Mouse (Mus musculus): ENCODE data around the gene Themis3. TPM values are rescaled to one million over a fixed set of nuclear protein-coding genes. Genes with fewer than 3 reads are reported as not detected.
"Not testable (repeated sequence)": the region's sequence is repeated elsewhere in the genome, so short reads cannot be mapped to it uniquely, and the experiment has no call there.

The Themis3 gene
- polyA plus RNA-seq, 1 experiment from 2014 or later: not detected

DNA sequence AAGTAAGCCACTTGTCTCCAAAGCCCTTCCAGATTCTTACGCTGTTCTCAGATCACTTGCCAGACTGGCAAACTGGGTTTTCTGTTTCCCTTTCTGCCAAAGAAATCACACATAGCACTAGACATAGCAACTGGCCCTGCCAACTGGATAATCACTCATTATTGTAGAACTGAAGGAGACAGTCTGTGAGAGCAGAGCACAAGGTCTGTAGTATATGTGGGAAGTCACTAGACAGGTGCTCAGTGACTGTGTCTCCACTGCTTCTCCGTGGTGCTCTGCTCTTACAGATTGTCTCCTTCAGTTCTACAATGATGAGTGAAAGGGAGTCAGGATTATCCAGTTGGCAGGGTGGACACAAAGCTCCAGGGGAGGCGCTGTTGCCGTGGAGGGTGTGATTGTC is 41.7 kb downstream of the Themis3 start:
- no peak overlapping the region for H3K27ac ChIP-seq (replicated peaks in 1 of 2; ENCODE audit: control insufficient read depth in 1 of 2, insufficient read depth in 1 of 2, low read depth in 2 of 2, low read length in 2 of 2)
- H3K36me3 ChIP-seq (ENCODE audit: control insufficient read depth, insufficient read depth, low read length): no peaks in the 10 kb centered on the region
- H3K4me2 ChIP-seq (ENCODE audit: low read length): no peak overlapping the region
- no peaks in the 10 kb centered on the region for H3K9me3 ChIP-seq (ENCODE audit: control insufficient read depth, low read length)
- no peak for ATAC-seq (ENCODE audit: insufficient number of reproducible peaks, insufficient read depth, low FRiP score, low read depth)
- H3K9ac ChIP-seq (ENCODE audit: low read length): no peak overlapping the region
- H3K4me1 ChIP-seq (ENCODE audit: control insufficient read depth in 2 of 2, insufficient read depth in 2 of 2, low read length in 2 of 2): no peaks in the 10 kb centered on the region
- no peaks in the 10 kb centered on the region for H3K27me3 ChIP-seq (ENCODE audit: control insufficient read depth, insufficient read depth, low read length)
- H3K4me3 ChIP-seq (ENCODE audit: control insufficient read depth in 1 of 2, insufficient read depth in 1 of 2, low read depth in 1 of 2, low read length in 2 of 2): no peak overlapping the region
- 74% methylated on average over 4 of the region's 4 CpGs for WGBS

DNA sequence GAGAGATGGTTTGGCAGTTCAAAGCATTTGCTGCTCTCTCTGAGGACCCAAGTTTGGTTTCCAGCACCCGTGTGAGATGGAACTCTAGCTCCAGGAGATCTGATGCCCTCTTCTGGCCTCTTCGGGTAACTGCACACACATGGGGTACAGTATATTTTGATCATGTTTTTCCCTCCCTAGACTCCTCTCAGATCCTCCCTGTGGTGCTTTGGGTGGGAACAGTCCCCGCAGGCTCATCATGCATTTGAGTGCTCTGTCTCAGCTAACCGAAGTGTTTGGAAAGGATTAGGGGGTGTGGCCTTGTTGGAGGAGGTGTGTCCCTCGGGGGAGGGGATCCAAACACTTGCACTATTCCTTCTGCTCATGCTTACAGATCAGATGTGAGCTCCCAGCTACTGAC is 43.9 kb downstream of the Themis3 start:
- ATAC-seq (ENCODE audit: insufficient number of reproducible peaks, insufficient read depth, low FRiP score, low read depth): no peak
- WGBS: 85% methylated on average over 5 of the region's 5 CpGs

DNA sequence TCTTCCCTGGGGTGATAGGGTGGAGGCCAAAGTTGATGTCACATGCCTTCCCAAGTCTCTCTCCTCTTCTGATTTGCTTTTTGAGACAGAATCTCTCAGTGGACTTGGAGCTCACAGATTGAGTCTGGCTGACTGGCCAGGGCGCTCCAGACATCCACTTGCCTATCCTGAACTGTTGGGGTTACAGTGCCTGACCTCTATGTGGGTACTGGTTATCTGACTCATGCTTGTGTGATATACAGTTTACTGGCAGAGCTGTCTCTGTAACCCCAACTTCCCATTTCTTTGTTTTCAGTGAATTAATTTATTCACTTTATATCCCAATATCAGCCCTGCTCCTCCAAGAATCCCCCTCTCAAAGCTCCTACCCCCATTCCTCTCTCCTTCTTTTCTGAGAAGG is 62.1 kb downstream of the Themis3 start:
- 84% methylated on average over 1 of the region's 1 CpGs for WGBS
- Histone ChIP-seq H3K4me2 (ENCODE audit: low read length) (no peak overlapping the region), H3K9me3 (ENCODE audit: control insufficient read depth, low read length) (0 out of 2 replicates have a peak, but pooled peaks cover 9% of the 10 kb centered on the region), H3K27ac (replicated peaks in 1 of 2; ENCODE audit: control insufficient read depth in 1 of 2, insufficient read depth in 1 of 2, low read depth in 2 of 2, low read length in 2 of 2) (no peak overlapping the region), H3K27me3 (ENCODE audit: control insufficient read depth, insufficient read depth, low read length) (no peaks in the 10 kb centered on the region), H3K4me1 (ENCODE audit: control insufficient read depth in 2 of 2, insufficient read depth in 2 of 2, low read length in 2 of 2) (no peaks in the 10 kb centered on the region), H3K4me3 (ENCODE audit: control insufficient read depth in 1 of 2, insufficient read depth in 1 of 2, low read depth in 1 of 2, low read length in 2 of 2) (no peak overlapping the region), H3K9ac (ENCODE audit: low read length) (no peak overlapping the region), H3K36me3 (ENCODE audit: control insufficient read depth, insufficient read depth, low read length) (no peaks in the 10 kb centered on the region)
- ATAC-seq (ENCODE audit: insufficient number of reproducible peaks, insufficient read depth, low FRiP score, low read depth): no peak

More for the DNA sequence above, 43.9 kb downstream of the Themis3 start:
- H3K27ac ChIP-seq (replicated peaks in 1 of 2; ENCODE audit: control insufficient read depth in 1 of 2, insufficient read depth in 1 of 2, low read depth in 2 of 2, low read length in 2 of 2): no peak overlapping the region
- H3K9ac ChIP-seq (ENCODE audit: low read length): no peak overlapping the region
- H3K27me3 ChIP-seq (ENCODE audit: control insufficient read depth, insufficient read depth, low read length): no peaks in the 10 kb centered on the region
- H3K4me1 ChIP-seq (ENCODE audit: control insufficient read depth in 2 of 2, insufficient read depth in 2 of 2, low read length in 2 of 2): no peaks in the 10 kb centered on the region
- H3K36me3 ChIP-seq (ENCODE audit: control insufficient read depth, insufficient read depth, low read length): no peaks in the 10 kb centered on the region
- H3K4me2 ChIP-seq (ENCODE audit: low read length): no peak overlapping the region
- no peaks in the 10 kb centered on the region for H3K9me3 ChIP-seq (ENCODE audit: control insufficient read depth, low read length)
- no peak overlapping the region for H3K4me3 ChIP-seq (ENCODE audit: control insufficient read depth in 1 of 2, insufficient read depth in 1 of 2, low read depth in 1 of 2, low read length in 2 of 2)

DNA sequence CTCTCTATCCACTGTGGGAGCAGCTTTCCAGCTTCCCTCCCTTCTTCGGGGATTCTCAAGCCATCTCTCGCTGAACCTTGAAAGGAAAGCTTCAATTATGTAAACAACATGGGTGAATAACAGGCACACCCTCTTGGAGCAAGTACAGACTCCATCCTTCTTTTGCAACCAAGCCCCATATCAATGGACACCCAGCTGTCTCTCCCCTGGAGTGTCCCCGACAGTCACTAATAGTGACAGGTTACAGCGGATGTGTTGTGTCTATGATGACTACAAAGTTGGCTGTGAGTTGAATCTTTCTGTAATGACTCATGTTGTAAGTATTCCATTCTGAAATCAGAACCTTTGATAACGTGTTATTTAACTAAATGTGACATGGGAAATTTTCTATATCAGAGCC is 71.0 kb downstream of the Themis3 start:
- no peak overlapping the region for H3K9ac ChIP-seq (ENCODE audit: low read length)
- ATAC-seq (ENCODE audit: insufficient number of reproducible peaks, insufficient read depth, low FRiP score, low read depth): no peak
- H3K4me2 ChIP-seq (ENCODE audit: low read length): no peak overlapping the region
- 59% methylated on average over 5 of the region's 5 CpGs for WGBS
- H3K27me3 ChIP-seq (ENCODE audit: control insufficient read depth, insufficient read depth, low read length): no peaks in the 10 kb centered on the region
- H3K9me3 ChIP-seq (ENCODE audit: control insufficient read depth, low read length): no peaks in the 10 kb centered on the region
- peaks cover 4 to 8% of the 10 kb centered on the region in 2 experiments; a peak in 3 of 4 replicates for H3K4me1 ChIP-seq (ENCODE audit: control insufficient read depth in 2 of 2, insufficient read depth in 2 of 2, low read length in 2 of 2)
- no peaks in the 10 kb centered on the region for H3K36me3 ChIP-seq (ENCODE audit: control insufficient read depth, insufficient read depth, low read length)
- H3K4me3 ChIP-seq (ENCODE audit: control insufficient read depth in 1 of 2, insufficient read depth in 1 of 2, low read depth in 1 of 2, low read length in 2 of 2): no peak overlapping the region
- H3K27ac ChIP-seq (replicated peaks in 1 of 2; ENCODE audit: control insufficient read depth in 1 of 2, insufficient read depth in 1 of 2, low read depth in 2 of 2, low read length in 2 of 2): no peak overlapping the region

DNA sequence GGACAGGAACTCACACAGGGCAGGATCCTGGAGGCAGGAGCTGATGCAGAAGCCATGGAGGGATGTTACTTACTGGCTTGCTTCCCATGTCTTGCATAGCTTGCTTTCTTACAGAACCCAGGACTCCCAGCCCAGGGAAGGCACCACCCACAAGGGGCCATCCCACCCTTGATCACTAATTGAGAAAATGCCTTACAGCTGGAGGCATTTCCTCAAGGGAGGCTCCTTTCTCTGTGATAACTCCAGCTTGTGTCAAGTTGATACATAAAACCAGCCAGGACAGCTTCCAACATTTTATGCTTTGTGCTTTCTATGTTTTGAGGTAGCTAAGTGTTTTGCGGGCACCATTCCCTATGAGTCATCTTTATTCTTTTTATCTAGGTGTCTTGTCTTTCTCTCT is 71.8 kb downstream of the Themis3 start:
- WGBS: 83% methylated on average over 1 of the region's 1 CpGs
- H3K27me3 ChIP-seq (ENCODE audit: control insufficient read depth, insufficient read depth, low read length); H3K27ac ChIP-seq (replicated peaks in 1 of 2; ENCODE audit: control insufficient read depth in 1 of 2, insufficient read depth in 1 of 2, low read depth in 2 of 2, low read length in 2 of 2); ATAC-seq (ENCODE audit: insufficient number of reproducible peaks, insufficient read depth, low FRiP score, low read depth); H3K4me3 ChIP-seq (ENCODE audit: control insufficient read depth in 1 of 2, insufficient read depth in 1 of 2, low read depth in 1 of 2, low read length in 2 of 2); H3K9ac ChIP-seq (ENCODE audit: low read length); H3K36me3 ChIP-seq (ENCODE audit: control insufficient read depth, insufficient read depth, low read length); H3K9me3 ChIP-seq (ENCODE audit: control insufficient read depth, low read length); H3K4me2 ChIP-seq (ENCODE audit: low read length): not testable (repeated sequence)
- H3K4me1 ChIP-seq (ENCODE audit: control insufficient read depth in 2 of 2, insufficient read depth in 2 of 2, low read length in 2 of 2): peaks cover 6 to 16% of the 10 kb centered on the region in 2 experiments; a peak in 3 of 4 replicates

DNA sequence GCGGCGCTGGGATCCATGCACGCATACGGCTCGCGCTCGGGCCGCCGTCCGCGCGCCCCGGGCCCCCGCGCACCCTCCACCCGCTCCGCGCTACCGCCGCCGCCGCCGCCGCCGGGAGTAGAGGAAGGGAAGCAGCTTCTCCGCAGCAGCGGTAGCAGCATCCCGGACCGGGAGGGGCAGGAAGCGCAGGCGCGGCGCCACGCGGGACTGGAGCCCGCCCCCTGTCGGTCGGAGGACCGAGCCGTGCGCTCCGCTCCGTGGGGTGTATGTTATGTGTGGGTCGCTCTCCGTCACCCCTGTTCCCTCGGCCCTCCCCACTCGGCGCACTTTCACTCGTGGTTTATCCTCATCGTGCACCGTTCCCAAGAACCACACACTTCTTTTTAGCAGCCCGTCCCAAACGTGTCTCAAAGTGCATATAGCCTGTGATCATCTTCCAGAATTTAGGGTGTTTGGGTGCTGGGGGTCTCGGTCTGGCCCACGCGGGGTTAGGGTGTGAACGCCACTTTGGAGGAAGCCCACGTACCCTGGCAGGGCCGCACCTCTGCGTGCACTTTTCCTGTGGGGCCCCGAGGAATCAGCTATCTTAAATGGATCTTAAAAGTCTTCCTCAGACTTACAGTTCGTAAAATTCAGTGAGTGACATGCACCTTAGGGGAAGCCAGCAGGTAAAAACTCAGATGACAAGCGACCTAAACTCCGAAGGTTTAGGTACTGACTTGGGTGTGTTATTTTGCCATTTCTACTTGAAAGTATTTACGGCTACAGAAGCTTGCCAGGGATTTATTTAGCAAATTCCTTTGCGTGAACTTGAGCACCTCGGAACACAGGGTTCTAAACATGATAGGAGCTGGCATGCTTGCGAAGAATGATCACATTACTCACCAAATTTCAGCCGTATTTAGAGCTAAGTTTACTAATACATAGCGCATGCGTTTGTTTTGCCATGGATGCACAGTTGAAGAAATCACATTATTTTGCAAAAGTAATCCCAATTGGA is 74.6 kb downstream of the Themis3 start, which contains the start of gene Rab12:
Gene Rab12 (minus strand): TSS at position 176 of the 1,000 bp plus-strand sequence.
- Histone ChIP-seq H3K4me2 (ENCODE audit: low read length) (peak within 1 kb of the TSS; percentile 77), H3K9me3 (ENCODE audit: control insufficient read depth, low read length) (no peaks in the 10 kb centered on the region), H3K27ac (replicated peaks in 1 of 2; ENCODE audit: control insufficient read depth in 1 of 2, insufficient read depth in 1 of 2, low read depth in 2 of 2, low read length in 2 of 2) (peak within 1 kb of the TSS in 1 of 2 experiments; percentile 33; a peak in 1 of 4 replicates), H3K27me3 (ENCODE audit: control insufficient read depth, insufficient read depth, low read length) (no peaks in the 10 kb centered on the region), H3K4me1 (ENCODE audit: control insufficient read depth in 2 of 2, insufficient read depth in 2 of 2, low read length in 2 of 2) (peaks cover 6 to 18% of the 10 kb centered on the region in 2 experiments; a peak in 3 of 4 replicates), H3K36me3 (ENCODE audit: control insufficient read depth, insufficient read depth, low read length) (no peaks in the 10 kb centered on the region; the same call in 1 of the 2 replicates), H3K9ac (ENCODE audit: low read length) (peak within 1 kb of the TSS; percentile 93), H3K4me3 (ENCODE audit: control insufficient read depth in 1 of 2, insufficient read depth in 1 of 2, low read depth in 1 of 2, low read length in 2 of 2) (peak within 1 kb of the TSS; percentile 99)
- WGBS: 6% methylated on average over 66 of the region's 71 CpGs
- peak; percentile 78 for ATAC-seq (ENCODE audit: insufficient number of reproducible peaks, insufficient read depth, low FRiP score, low read depth)

DNA sequence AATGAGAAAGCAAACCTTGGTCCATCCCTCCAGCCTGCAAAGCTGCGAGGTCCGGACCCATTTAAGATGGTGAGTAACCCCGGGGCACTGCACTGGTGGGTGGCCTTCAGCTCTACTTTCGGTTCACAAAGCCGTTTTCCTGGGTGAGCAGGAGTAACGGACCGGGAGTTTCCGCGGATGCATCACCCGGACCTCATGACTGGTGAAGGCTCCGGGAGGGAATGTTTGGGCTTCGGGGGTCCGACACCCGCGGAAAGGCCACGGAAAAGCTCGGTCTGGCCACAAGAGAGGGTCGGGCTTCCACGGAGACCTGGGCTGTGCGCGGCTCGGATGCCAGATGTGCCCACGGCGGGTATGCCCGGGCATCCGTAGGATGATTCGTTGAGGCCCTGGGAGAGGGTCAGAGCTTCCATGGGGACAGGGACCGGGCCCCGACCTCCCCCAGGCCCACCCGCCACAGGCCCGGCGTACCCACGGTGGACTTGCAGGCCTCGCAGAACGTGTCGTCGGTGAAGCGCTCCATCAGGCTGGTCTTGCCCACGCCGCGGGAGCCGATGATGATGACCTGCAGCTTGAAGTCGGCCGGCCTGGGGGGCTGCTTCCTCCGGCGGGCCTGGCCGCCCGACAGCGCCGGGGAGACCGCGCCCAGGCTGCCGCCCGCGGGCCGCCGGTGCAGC is 75.4 kb downstream of the Themis3 start:
- peak overlapping the region; percentile 77 for H3K4me2 ChIP-seq (ENCODE audit: low read length)
- ATAC-seq (ENCODE audit: insufficient number of reproducible peaks, insufficient read depth, low FRiP score, low read depth): peak; percentile 31; the same call in 1 of the 2 replicates
- H3K4me3 ChIP-seq (ENCODE audit: control insufficient read depth in 1 of 2, insufficient read depth in 1 of 2, low read depth in 1 of 2, low read length in 2 of 2): peak overlapping the region; percentile 99
- no peaks in the 10 kb centered on the region; the same call in 1 of the 2 replicates for H3K36me3 ChIP-seq (ENCODE audit: control insufficient read depth, insufficient read depth, low read length)
- 1% methylated on average over 57 of the region's 57 CpGs for WGBS
- peaks cover 6 to 18% of the 10 kb centered on the region in 2 experiments; a peak in 3 of 4 replicates for H3K4me1 ChIP-seq (ENCODE audit: control insufficient read depth in 2 of 2, insufficient read depth in 2 of 2, low read length in 2 of 2)
- peak overlapping the region; percentile 93 for H3K9ac ChIP-seq (ENCODE audit: low read length)
- peak overlapping the region in 1 of 2 experiments; percentile 33; a peak in 1 of 4 replicates for H3K27ac ChIP-seq (replicated peaks in 1 of 2; ENCODE audit: control insufficient read depth in 1 of 2, insufficient read depth in 1 of 2, low read depth in 2 of 2, low read length in 2 of 2)
- H3K9me3 ChIP-seq (ENCODE audit: control insufficient read depth, low read length): no peaks in the 10 kb centered on the region
- no peaks in the 10 kb centered on the region for H3K27me3 ChIP-seq (ENCODE audit: control insufficient read depth, insufficient read depth, low read length)
